Mouse (Mus musculus): Measurements from ENCODE around the gene Itga5. TPM values are rescaled to one million over a fixed set of nuclear protein-coding genes. Genes with fewer than 3 reads are reported as not detected.
A peak's percentile ranks its signal among the peaks of the same experiment; 100 is the strongest.

Itga5 gene
- polyA plus RNA-seq, 1 experiment from 2014 or later, result 22.0 TPM

DNA sequence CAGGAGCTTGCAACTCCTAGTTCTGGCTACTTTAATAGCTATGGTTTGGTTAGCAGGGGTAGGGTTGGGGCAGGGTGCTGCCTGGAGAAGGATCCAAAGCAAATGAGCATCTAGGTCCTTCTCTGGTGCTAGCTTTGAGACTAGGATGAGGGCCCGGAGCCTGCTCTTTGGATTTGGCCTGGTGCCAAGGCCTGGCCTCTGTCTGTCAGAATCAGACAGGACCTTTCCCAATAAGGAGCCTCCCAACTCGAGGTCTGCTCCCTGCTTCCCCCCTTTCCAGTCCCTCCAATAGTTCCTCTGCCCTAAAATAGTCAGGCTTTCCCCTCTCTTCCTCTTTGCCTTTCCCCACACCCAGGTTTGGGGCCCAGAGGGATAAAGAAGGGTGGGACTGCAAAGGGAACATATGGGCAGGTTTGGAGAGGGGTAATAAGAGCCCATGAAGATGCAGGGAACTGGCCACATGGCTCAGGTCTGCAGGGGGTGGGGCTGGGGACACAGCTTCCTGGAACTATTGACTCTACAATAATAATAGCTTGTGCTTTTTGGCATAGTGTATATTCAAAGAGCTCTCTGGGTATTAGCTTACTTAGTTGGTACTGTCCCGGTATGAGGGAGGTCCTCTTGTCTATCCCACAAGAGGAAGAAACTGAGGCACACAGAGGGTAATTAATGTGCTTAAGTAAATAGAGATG lies 12.2 kb upstream of the Itga5 start:
- H3K9ac ChIP-seq (ENCODE audit: low read length), result no peak overlapping the region
- no peaks in the 10 kb centered on the region for H3K4me1 ChIP-seq (replicated peaks; ENCODE audit: control insufficient read depth, insufficient read depth, low read length)
- DNase-seq (ENCODE audit: low spot score) (no peak), ATAC-seq (replicated peaks; ENCODE audit: low FRiP score) (no peak)
- H3K36me3 ChIP-seq (ENCODE audit: control insufficient read depth, insufficient read depth, low read length), result no peaks in the 10 kb centered on the region
- H3K27ac ChIP-seq (ENCODE audit: low read depth, low read length), result no peak overlapping the region
- no peak overlapping the region for H3K4me3 ChIP-seq (ENCODE audit: low read depth, low read length)
- no peaks in the 10 kb centered on the region for H3K27me3 ChIP-seq (ENCODE audit: control insufficient read depth, insufficient read depth, low read length)
- WGBS, result 63% methylated on average over 3 of the region's 3 CpGs
- H3K9me3 ChIP-seq (ENCODE audit: control insufficient read depth, low read length), result no peaks in the 10 kb centered on the region
- H3K4me2 ChIP-seq (ENCODE audit: low read depth, low read length, severe bottlenecking), result no peak overlapping the region

DNA sequence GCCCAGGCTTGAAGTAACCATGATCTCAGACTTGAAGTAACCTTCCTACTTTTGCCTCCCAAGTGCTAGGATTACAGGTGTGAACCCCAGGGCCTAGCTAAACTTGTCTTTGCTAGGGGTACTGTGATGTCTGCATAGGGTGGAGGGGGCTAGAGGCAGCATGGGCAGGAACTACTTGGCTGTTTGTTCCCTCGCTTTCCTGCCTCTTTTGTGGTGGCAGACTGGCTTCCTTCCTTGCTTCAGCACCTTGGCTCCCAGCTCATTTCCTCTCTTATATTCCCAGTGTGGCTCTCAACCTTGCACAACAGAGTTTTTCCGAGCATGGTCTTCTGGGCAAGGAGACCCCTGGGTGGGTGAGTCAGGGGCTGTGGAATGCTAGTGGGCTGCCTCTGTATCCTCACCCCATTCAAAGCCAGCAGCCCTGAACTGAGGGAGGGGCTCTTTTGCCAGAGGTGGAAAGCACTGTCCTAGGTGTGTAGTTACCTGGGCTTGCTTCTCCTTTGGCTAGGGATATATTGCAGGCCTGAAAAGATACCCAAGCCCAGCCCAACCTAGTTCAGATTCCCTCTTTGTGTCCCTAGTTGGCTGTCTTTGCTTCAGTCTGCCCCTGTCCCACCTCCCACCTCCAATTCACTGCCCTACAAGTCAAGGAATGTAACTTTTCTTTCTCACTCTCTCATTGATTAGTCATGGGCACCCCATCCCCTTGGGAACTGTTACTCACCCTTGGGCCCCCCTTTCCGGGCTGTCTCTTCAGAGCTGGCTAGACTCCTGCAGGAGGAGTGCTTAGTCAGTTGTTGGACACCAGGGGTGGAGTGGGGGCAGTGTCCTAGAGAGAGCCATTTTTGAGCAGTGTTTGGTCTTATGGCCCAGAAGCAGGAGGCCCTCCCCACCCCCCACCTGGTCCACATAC lies 11.4 kb upstream of the Itga5 start:
- DNase-seq (ENCODE audit: low spot score), result no peak
- Histone ChIP-seq H3K9ac (ENCODE audit: low read length) (no peak overlapping the region), H3K4me2 (ENCODE audit: low read depth, low read length, severe bottlenecking) (no peak overlapping the region), H3K27me3 (ENCODE audit: control insufficient read depth, insufficient read depth, low read length) (no peaks in the 10 kb centered on the region), H3K27ac (ENCODE audit: low read depth, low read length) (no peak overlapping the region), H3K4me1 (replicated peaks; ENCODE audit: control insufficient read depth, insufficient read depth, low read length) (no peaks in the 10 kb centered on the region), H3K36me3 (ENCODE audit: control insufficient read depth, insufficient read depth, low read length) (no peaks in the 10 kb centered on the region), H3K9me3 (ENCODE audit: control insufficient read depth, low read length) (no peaks in the 10 kb centered on the region), H3K4me3 (ENCODE audit: low read depth, low read length) (no peak overlapping the region)
- no peak for ATAC-seq (replicated peaks; ENCODE audit: low FRiP score)
- 71% methylated on average over 3 of the region's 3 CpGs for WGBS

DNA sequence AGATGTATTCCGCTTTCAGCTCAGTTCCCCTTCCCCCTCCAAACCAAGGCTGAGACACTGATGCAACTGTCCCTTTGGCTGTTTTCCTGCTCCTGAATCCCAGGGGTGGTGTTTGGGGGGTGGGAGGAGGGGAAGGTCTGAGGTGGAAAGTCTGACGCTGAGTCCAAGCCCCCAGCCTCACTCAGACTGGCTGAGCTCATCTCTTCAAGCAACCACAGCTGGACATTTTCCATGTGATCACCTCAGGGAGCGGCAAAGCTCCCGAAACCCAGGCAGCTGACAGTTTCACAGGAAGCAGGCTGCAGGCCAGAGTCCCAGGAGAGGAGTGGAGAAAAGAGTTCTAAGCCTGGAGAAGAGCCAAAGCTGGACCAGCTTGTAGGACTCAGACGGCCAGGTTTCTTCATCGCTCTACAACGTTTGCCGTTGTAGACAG lies 10.3 kb upstream of the Itga5 start:
- Histone ChIP-seq H3K4me2 (ENCODE audit: low read depth, low read length, severe bottlenecking) (no peak overlapping the region), H3K9me3 (ENCODE audit: control insufficient read depth, low read length) (no peaks in the 10 kb centered on the region), H3K36me3 (ENCODE audit: control insufficient read depth, insufficient read depth, low read length) (no peaks in the 10 kb centered on the region), H3K9ac (ENCODE audit: low read length) (no peak overlapping the region), H3K4me1 (replicated peaks; ENCODE audit: control insufficient read depth, insufficient read depth, low read length) (no peaks in the 10 kb centered on the region), H3K4me3 (ENCODE audit: low read depth, low read length) (no peak overlapping the region), H3K27me3 (ENCODE audit: control insufficient read depth, insufficient read depth, low read length) (no peaks in the 10 kb centered on the region), H3K27ac (ENCODE audit: low read depth, low read length) (no peak overlapping the region)
- DNase-seq (ENCODE audit: low spot score) (no peak), ATAC-seq (replicated peaks; ENCODE audit: low FRiP score) (no peak)
- WGBS, result 82% methylated on average over 8 of the region's 8 CpGs

DNA sequence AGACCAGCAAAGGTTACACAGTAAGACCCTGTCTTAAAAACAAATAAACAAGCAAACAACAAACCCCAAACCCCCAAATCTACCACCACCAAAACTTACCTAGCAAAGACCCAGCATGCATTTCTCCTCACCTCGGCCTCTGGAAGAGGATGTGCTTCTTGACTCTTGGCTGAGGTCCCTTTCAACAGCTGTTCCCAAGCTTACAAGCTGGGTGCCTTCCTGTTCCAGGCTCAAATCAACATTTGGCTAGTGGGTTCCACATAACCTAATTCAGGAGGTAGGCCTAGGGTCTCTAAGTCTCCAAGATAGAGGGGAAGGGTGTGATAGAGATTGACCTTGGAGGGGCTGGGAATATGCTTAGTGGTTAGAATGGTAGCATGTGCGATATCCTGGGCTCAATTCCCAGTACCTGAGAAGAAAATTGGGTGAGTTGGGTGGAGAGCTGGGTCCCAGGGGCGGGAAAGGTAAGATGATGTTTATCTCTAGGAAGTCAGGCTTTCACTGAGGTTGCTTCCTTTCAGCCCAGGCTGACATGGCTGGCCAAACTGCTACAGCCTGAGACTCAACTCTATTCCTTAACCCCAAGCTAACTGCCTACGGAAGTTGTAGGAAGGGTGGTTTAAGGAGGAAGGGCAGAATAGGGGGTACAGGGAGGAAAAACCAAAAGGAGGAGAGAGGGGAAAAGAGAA lies 8.7 kb upstream of the Itga5 start:
- WGBS, result 81% methylated on average over 4 of the region's 4 CpGs

DNA sequence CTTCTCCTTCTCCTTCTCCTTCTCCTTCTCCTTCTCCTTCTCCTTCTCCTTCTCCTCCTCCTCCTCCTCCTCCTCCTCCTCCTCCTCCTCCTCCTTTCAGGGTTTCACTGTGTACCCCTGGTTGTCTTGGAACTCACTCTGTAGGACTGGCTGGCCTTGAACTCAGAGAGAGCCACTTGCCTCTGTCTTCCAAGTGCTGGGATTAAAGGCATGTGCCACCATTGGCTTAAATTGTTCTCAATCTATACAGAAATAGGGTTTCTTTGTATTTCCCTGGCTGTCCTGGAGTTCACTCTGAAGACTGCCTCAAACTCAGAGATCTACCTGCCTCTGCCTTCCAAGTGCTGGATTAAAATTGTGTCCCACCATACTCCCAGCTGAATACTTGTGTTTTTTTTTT lies 5.9 kb upstream of the Itga5 start:
- no peak overlapping the region for H3K9ac ChIP-seq (ENCODE audit: low read length)
- H3K27me3 ChIP-seq (ENCODE audit: control insufficient read depth, insufficient read depth, low read length), result no peaks in the 10 kb centered on the region
- H3K27ac ChIP-seq (ENCODE audit: low read depth, low read length), result no peak overlapping the region
- H3K4me3 ChIP-seq (ENCODE audit: low read depth, low read length), result no peak overlapping the region
- no peaks in the 10 kb centered on the region for H3K36me3 ChIP-seq (ENCODE audit: control insufficient read depth, insufficient read depth, low read length)
- no peaks in the 10 kb centered on the region for H3K9me3 ChIP-seq (ENCODE audit: control insufficient read depth, low read length)
- DNase-seq (ENCODE audit: low spot score) (no peak), ATAC-seq (replicated peaks; ENCODE audit: low FRiP score) (no peak)
- H3K4me2 ChIP-seq (ENCODE audit: low read depth, low read length, severe bottlenecking), result no peak overlapping the region
- no peaks in the 10 kb centered on the region for H3K4me1 ChIP-seq (replicated peaks; ENCODE audit: control insufficient read depth, insufficient read depth, low read length)

More for the DNA sequence above, 8.7 kb upstream of the Itga5 start:
- DNase-seq (ENCODE audit: low spot score) (no peak), ATAC-seq (replicated peaks; ENCODE audit: low FRiP score) (no peak)
- Histone ChIP-seq H3K4me2 (ENCODE audit: low read depth, low read length, severe bottlenecking) (no peak overlapping the region), H3K4me1 (replicated peaks; ENCODE audit: control insufficient read depth, insufficient read depth, low read length) (no peaks in the 10 kb centered on the region), H3K9ac (ENCODE audit: low read length) (no peak overlapping the region), H3K36me3 (ENCODE audit: control insufficient read depth, insufficient read depth, low read length) (no peaks in the 10 kb centered on the region), H3K4me3 (ENCODE audit: low read depth, low read length) (no peak overlapping the region), H3K9me3 (ENCODE audit: control insufficient read depth, low read length) (no peaks in the 10 kb centered on the region), H3K27ac (ENCODE audit: low read depth, low read length) (no peak overlapping the region), H3K27me3 (ENCODE audit: control insufficient read depth, insufficient read depth, low read length) (no peaks in the 10 kb centered on the region)

DNA sequence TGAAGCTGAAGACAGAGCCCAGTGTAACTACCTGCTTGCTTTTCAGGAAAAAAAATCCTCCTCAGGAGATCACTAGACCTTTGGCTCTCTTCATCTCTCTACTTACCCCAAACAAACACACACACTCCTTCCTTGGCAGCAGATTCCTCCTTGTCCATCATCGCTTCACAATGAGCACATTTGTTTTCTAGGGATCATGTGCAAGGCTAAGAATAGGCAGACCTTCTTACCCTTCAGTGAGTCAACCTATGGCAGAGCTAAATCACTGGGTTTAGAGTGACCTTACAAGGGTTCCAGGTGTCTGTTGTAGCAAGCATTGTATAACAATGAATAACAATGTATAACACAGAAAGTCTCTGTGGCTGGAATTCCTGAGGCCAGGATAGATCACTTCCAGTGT lies 5.2 kb upstream of the Itga5 start:
- no peak for ATAC-seq (replicated peaks; ENCODE audit: low FRiP score)
- H3K36me3 ChIP-seq (ENCODE audit: control insufficient read depth, insufficient read depth, low read length), result no peaks in the 10 kb centered on the region
- H3K4me1 ChIP-seq (replicated peaks; ENCODE audit: control insufficient read depth, insufficient read depth, low read length), result 0 out of 2 replicates have a peak, but pooled peaks cover 2% of the 10 kb centered on the region
- no peak overlapping the region for H3K27ac ChIP-seq (ENCODE audit: low read depth, low read length)
- H3K9me3 ChIP-seq (ENCODE audit: control insufficient read depth, low read length), result no peaks in the 10 kb centered on the region
- no peak overlapping the region for H3K9ac ChIP-seq (ENCODE audit: low read length)
- no peak overlapping the region for H3K4me2 ChIP-seq (ENCODE audit: low read depth, low read length, severe bottlenecking)
- no peak for DNase-seq (ENCODE audit: low spot score)
- WGBS, result 94% methylated on average over 1 of the region's 1 CpGs
- H3K27me3 ChIP-seq (ENCODE audit: control insufficient read depth, insufficient read depth, low read length), result no peaks in the 10 kb centered on the region
- H3K4me3 ChIP-seq (ENCODE audit: low read depth, low read length), result no peak overlapping the region

DNA sequence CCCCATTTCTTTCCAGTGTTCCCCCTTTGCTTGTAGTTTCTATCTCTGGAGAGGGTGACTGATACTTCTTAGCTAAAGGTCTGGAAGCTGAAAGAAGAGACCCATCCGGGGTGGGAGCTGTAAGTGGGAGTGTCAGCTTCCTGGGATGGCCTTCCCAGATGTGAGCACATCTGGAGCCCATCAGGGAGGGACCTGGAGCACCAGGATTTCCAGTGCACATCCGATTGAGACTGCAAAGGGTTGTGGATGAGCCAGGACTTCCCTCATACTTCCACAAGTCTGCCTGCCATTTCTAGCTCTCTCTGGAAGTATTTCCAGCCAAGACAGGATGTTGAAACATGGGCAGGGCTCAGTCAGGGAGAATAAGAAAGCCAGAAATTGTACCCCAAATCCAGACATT lies 4.6 kb upstream of the Itga5 start:
- no peak for DNase-seq (ENCODE audit: low spot score)

DNA sequence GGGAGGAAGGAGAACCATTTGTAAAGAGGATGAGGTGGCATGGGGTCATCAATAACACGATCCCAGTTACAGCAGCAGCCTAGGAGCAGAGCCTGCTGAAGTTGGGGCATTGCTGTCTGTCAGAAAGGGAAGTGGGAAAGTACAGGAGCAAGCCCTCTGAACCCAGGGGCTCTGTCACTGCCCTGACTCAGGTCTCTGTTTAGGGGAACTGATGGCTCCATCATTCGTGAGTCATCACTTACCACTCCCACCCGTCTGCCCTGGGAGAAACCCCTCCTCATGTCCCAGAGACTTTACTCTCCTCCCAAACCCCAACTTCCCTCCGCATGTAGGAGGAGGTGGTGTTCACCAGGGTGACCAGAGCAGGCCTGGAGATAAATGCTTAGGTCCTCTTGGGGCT lies 3.9 kb upstream of the Itga5 start:
- Histone ChIP-seq H3K9ac (ENCODE audit: low read length) (no peak overlapping the region), H3K9me3 (ENCODE audit: control insufficient read depth, low read length) (no peaks in the 10 kb centered on the region), H3K36me3 (ENCODE audit: control insufficient read depth, insufficient read depth, low read length) (no peaks in the 10 kb centered on the region), H3K27me3 (ENCODE audit: control insufficient read depth, insufficient read depth, low read length) (no peaks in the 10 kb centered on the region), H3K4me2 (ENCODE audit: low read depth, low read length, severe bottlenecking) (no peak overlapping the region), H3K27ac (ENCODE audit: low read depth, low read length) (no peak overlapping the region), H3K4me1 (replicated peaks; ENCODE audit: control insufficient read depth, insufficient read depth, low read length) (0 out of 2 replicates have a peak, but pooled peaks cover 2% of the 10 kb centered on the region), H3K4me3 (ENCODE audit: low read depth, low read length) (no peak overlapping the region)
- 62% methylated on average over 4 of the region's 4 CpGs for WGBS
- DNase-seq (ENCODE audit: low spot score) (peak; percentile 38), ATAC-seq (replicated peaks; ENCODE audit: low FRiP score) (no peak)

More for the DNA sequence above, 4.6 kb upstream of the Itga5 start:
- Histone ChIP-seq H3K27ac (ENCODE audit: low read depth, low read length) (no peak overlapping the region), H3K4me3 (ENCODE audit: low read depth, low read length) (no peak overlapping the region), H3K9me3 (ENCODE audit: control insufficient read depth, low read length) (no peaks in the 10 kb centered on the region), H3K9ac (ENCODE audit: low read length) (no peak overlapping the region), H3K36me3 (ENCODE audit: control insufficient read depth, insufficient read depth, low read length) (no peaks in the 10 kb centered on the region), H3K4me1 (replicated peaks; ENCODE audit: control insufficient read depth, insufficient read depth, low read length) (0 out of 2 replicates have a peak, but pooled peaks cover 2% of the 10 kb centered on the region), H3K27me3 (ENCODE audit: control insufficient read depth, insufficient read depth, low read length) (no peaks in the 10 kb centered on the region), H3K4me2 (ENCODE audit: low read depth, low read length, severe bottlenecking) (no peak overlapping the region)
- WGBS, result 43% methylated on average over 2 of the region's 2 CpGs
- no peak for ATAC-seq (replicated peaks; ENCODE audit: low FRiP score)

Measured in forebrain, embryonic 11.5 days (tissue).